Mouse (Mus musculus) stomach, postnatal 0 days (tissue): ENCODE data around the gene Cox15. TPM values are rescaled to one million over a fixed set of nuclear protein-coding genes. Genes with fewer than 3 reads are reported as not detected.
A peak's percentile ranks its signal among the peaks of the same experiment; 100 is the strongest.

ENCODE experiments used
- ATAC-seq: fragments of 200-750 bp; cut with Nextera tagmentation; 2 replicates; pipeline ENCODE4 v1.8.0; 2017; ENCODE audit not compliant: low FRiP score, low TSS enrichment
- DNase-seq: peaks from one replicate; pipeline ENCODE4 v3.0.0-alpha.2; 2016; ENCODE audit warnings: low spot score
- H3K27ac ChIP-seq: fragments of 300-500 bp; sonication (generic); replicated peaks from 2 replicates; pipeline ENCODE4 v1.5.1; 2014; ENCODE audit warnings: mild to moderate bottlenecking, control low read depth
- H3K27me3 ChIP-seq: fragments of 300-500 bp; sonication (generic); 2 replicates; pipeline ENCODE4 v1.6.1; 2014; ENCODE audit warnings: low read length; ENCODE audit not compliant: control insufficient read depth, insufficient read depth
- H3K36me3 ChIP-seq: fragments of 300-500 bp; sonication (generic); 2 replicates; pipeline ENCODE4 v1.6.1; 2014; ENCODE audit warnings: low read length, mixed read lengths; ENCODE audit not compliant: control insufficient read depth, insufficient read depth
- H3K4me1 ChIP-seq: fragments of 300-500 bp; sonication (generic); replicated peaks from 2 replicates; pipeline ENCODE4 v1.6.1; 2014; ENCODE audit warnings: antibody characterized with exemption; ENCODE audit not compliant: control insufficient read depth, insufficient read depth
- H3K4me2 ChIP-seq: fragments of 300-500 bp; sonication (generic); replicated peaks from 2 replicates; pipeline ENCODE4 v1.6.1; 2014; ENCODE audit warnings: low read depth, mild to moderate bottlenecking, control low read depth, moderate library complexity
- H3K4me3 ChIP-seq: fragments of 300-500 bp; sonication (generic); 2 replicates; pipeline ENCODE4 v1.5.1; 2014; ENCODE audit warnings: low read depth, low read length, control low read depth
- H3K9ac ChIP-seq: fragments of 300-500 bp; sonication (generic); 2 replicates; pipeline ENCODE4 v1.6.1; 2014; ENCODE audit warnings: mild to moderate bottlenecking, low read length, control low read depth, mixed read lengths
- H3K9me3 ChIP-seq: fragments of 300-500 bp; sonication (generic); 2 replicates; pipeline ENCODE4 v1.6.1; 2016; ENCODE audit warnings: low read length; ENCODE audit not compliant: control insufficient read depth
- CTCF ChIP-seq: IDR thresholded peaks from 2 replicates; pipeline ENCODE4 v1.5.1; 2016; ENCODE audit warnings: antibody characterized with exemption, low read depth, mild to moderate bottlenecking, moderate library complexity
- EP300 ChIP-seq: optimal IDR thresholded peaks from 2 replicates; pipeline ENCODE3; 2016; ENCODE audit warnings: antibody characterized with exemption
- WGBS: fragments of 180-500 bp; shearing (Covaris S2); extraction: QIAGEN DNeasy Blood & Tissue Kit; methylation state at CpG from one replicate; pipeline ENCODE4 v1.1.7; 2014; 5-methylcytosine and 5-hydroxymethylcytosine counted together
- polyA plus RNA-seq: library from polyadenylated mRNA; unstranded; fragments of >200 nt; fragmentation: Nextera tagmentation; extraction: Ambion mirVana; gene quantifications from 2 replicates; pipeline ENCODE4 v1.2.1, GENCODE M21; 2015

The Cox15 gene
- polyA plus RNA-seq, 1 experiment from 2014 or later = 5.3 TPM

GRCm38 (mm10) chr19:43697666-43698370, 55.0 kb downstream of the Cox15 start:
- ATAC-seq (no peak), DNase-seq (no peak)
- Histone ChIP-seq H3K4me2 (no peak overlapping the region), H3K4me3 (no peak overlapping the region), H3K9me3 (no peaks in the 10 kb centered on the region), H3K36me3 (0 out of 2 replicates have a peak, but pooled peaks cover 4% of the 10 kb centered on the region), H3K27me3 (no peaks in the 10 kb centered on the region), H3K4me1 (no peaks in the 10 kb centered on the region), H3K9ac (no peak overlapping the region), H3K27ac (no peak overlapping the region)
- no peak for TF ChIP-seq CTCF
- no peak for TF ChIP-seq EP300
- 85% methylated on average over 5 of the region's 5 CpGs for WGBS

GRCm38 (mm10) chr19:43695514-43695964, 57.3 kb downstream of the Cox15 start:
- 30% methylated on average over 10 of the region's 10 CpGs for WGBS
- peak; percentile 51 for DNase-seq
- ATAC-seq = peak; percentile 82
- Histone ChIP-seq H3K4me2 (no peak overlapping the region), H3K36me3 (peaks cover 7% of the 10 kb centered on the region; the same call in 1 of the 2 replicates), H3K27ac (peak overlapping the region; percentile 56), H3K27me3 (no peaks in the 10 kb centered on the region), H3K9ac (no peak overlapping the region), H3K4me1 (no peaks in the 10 kb centered on the region), H3K9me3 (no peaks in the 10 kb centered on the region), H3K4me3 (no peak overlapping the region)
- TF ChIP-seq EP300 (no peak), CTCF (no peak)

GRCm38 (mm10) chr19:43692815-43693214, 60.0 kb downstream of the Cox15 start:
- Histone ChIP-seq H3K4me2 (no peak overlapping the region), H3K9me3 (no peaks in the 10 kb centered on the region), H3K27me3 (no peaks in the 10 kb centered on the region), H3K27ac (no peak overlapping the region), H3K4me3 (no peak overlapping the region), H3K9ac (no peak overlapping the region), H3K4me1 (no peaks in the 10 kb centered on the region), H3K36me3 (peaks cover 3% of the 10 kb centered on the region; the same call in 1 of the 2 replicates)
- ATAC-seq (no peak), DNase-seq (no peak)
- 88% methylated on average over 14 of the region's 14 CpGs for WGBS
- TF ChIP-seq CTCF (no peak), EP300 (no peak)

- Histone ChIP-seq H3K27ac (peak within 1 kb of the TSS; percentile 61), H3K4me1 (no peaks in the 10 kb centered on the region), H3K36me3 (peaks cover 3% of the 10 kb centered on the region; the same call in 1 of the 2 replicates), H3K4me2 (peak within 1 kb of the TSS; percentile 86), H3K9ac (peak within 1 kb of the TSS; percentile 87), H3K27me3 (no peaks in the 10 kb centered on the region), H3K4me3 (peak within 1 kb of the TSS; percentile 83), H3K9me3 (no peaks in the 10 kb centered on the region)
- under 1% methylated on average over 58 of the region's 60 CpGs for WGBS
- DNase-seq (peak; percentile 98), ATAC-seq (peak; percentile 100)
- TF ChIP-seq CTCF = peak; percentile 72
- no peak for TF ChIP-seq EP300
Observed at GRCm38 (mm10) chr19:43689419-43690246, 63.2 kb downstream of the Cox15 start, which contains the start of gene Entpd7. Entpd7 (plus strand) TSS chr19:43689672.

Other genes with a start within 250 kb of the Cox15 start
- gene Got1, start 228.4 kb downstream of the Cox15 start, polyA plus RNA-seq = 49.3 and 51.1 TPM in 2 replicates
- 5.4 and 5.7 TPM in 2 replicates for gene Nkx2-3, start 140.7 kb downstream of the Cox15 start, polyA plus RNA-seq
- gene Slc25a28, start 78.1 kb downstream of the Cox15 start, polyA plus RNA-seq = 9.6 and 11.4 TPM in 2 replicates
- gene Entpd7, start 63.3 kb downstream of the Cox15 start, polyA plus RNA-seq = 7.4 and 8.1 TPM in 2 replicates
- 19.4 and 22.5 TPM in 2 replicates for gene Cutc, start within 50 bp of the Cox15 start, polyA plus RNA-seq
- 0.12 and 0.15 TPM in 2 replicates for gene Abcc2, start 29.2 kb upstream of the Cox15 start, polyA plus RNA-seq
- 14.2 and 14.6 TPM in 2 replicates for gene Dnmbp, start 187.2 kb upstream of the Cox15 start, polyA plus RNA-seq
- 45.3 and 47.4 TPM in 2 replicates for gene Cpn1, start 233.6 kb upstream of the Cox15 start, polyA plus RNA-seq